Mouse (Mus musculus) thymus, adult 2 months (tissue): ENCODE data around the gene Agap2.

Experiments used
- CTCF ChIP-seq: fragments of 200-500 bp; IDR thresholded peaks from 2 replicates; pipeline ENCODE4 v1.5.1; 2012; ENCODE audit warnings: mild to moderate bottlenecking, control low read depth, low read length, moderate library complexity, borderline replicate concordance; ENCODE audit not compliant: control insufficient read depth, poor library complexity, insufficient read depth; ENCODE audit errors: extremely low read depth
- POLR2A ChIP-seq: fragments of 200-500 bp; IDR thresholded peaks from 2 replicates; pipeline ENCODE4 v1.6.1; 2012; ENCODE audit warnings: mild to moderate bottlenecking, low read length, control low read depth, moderate library complexity; ENCODE audit not compliant: control insufficient read depth, poor library complexity, insufficient read depth; ENCODE audit errors: extremely low read depth

GRCm38 (mm10) chr10:127062503-127062902 is 12.6 kb upstream of the Agap2 start:
- no peak for TF ChIP-seq POLR2A
- TF ChIP-seq CTCF = no peak
